Mouse (Mus musculus) ES-Bruce4 (cell line): Measurements from ENCODE around the gene Arl6ip5. TPM values are rescaled to one million over a fixed set of nuclear protein-coding genes. Genes with fewer than 3 reads are reported as not detected.
"Not testable (repeated sequence)": the region's sequence is repeated elsewhere in the genome, so short reads cannot be mapped to it uniquely, and the experiment has no call there.

Experiments
- H3K27ac ChIP-seq: 2 replicates; pipeline ENCODE4 v1.5.1; 2012; ENCODE audit warnings: low read length, inconsistent platforms; ENCODE audit not compliant: insufficient read depth
- H3K27me3 ChIP-seq: 2 replicates; pipeline ENCODE4 v1.6.1; 2012; ENCODE audit warnings: mild to moderate bottlenecking, low read length, inconsistent platforms; ENCODE audit not compliant: control insufficient read depth, poor library complexity, insufficient read depth, severe bottlenecking
- H3K36me3 ChIP-seq: 2 replicates; pipeline ENCODE4 v1.6.1; 2012; ENCODE audit warnings: inconsistent platforms, mild to moderate bottlenecking, low read length, moderate library complexity; ENCODE audit not compliant: control insufficient read depth, poor library complexity, insufficient read depth, severe bottlenecking
- H3K4me1 ChIP-seq: one replicate; pipeline ENCODE4 v1.8.1; 2011; ENCODE audit warnings: low read length; ENCODE audit not compliant: control insufficient read depth, insufficient read depth
- H3K4me3 ChIP-seq: 2 replicates; pipeline ENCODE4 v1.5.1; 2011; ENCODE audit warnings: low read depth, mild to moderate bottlenecking, low read length
- H3K9ac ChIP-seq: 2 replicates; pipeline ENCODE4 v1.6.1; 2012; ENCODE audit warnings: low read depth, mild to moderate bottlenecking, inconsistent platforms; ENCODE audit not compliant: poor library complexity, severe bottlenecking
- H3K9me3 ChIP-seq: replicated peaks from 2 replicates; pipeline ENCODE4 v1.6.1; 2012; ENCODE audit warnings: mild to moderate bottlenecking, low read length, inconsistent platforms; ENCODE audit not compliant: control insufficient read depth, poor library complexity, insufficient read depth, severe bottlenecking
- CTCF ChIP-seq: IDR thresholded peaks from one replicate; pipeline ENCODE4 v1.8.1; 2011; ENCODE audit warnings: low read depth, low read length
- EP300 ChIP-seq: IDR thresholded peaks from 2 replicates; pipeline ENCODE4 v1.6.1; 2011; ENCODE audit warnings: low read depth, low read length; ENCODE audit not compliant: insufficient read depth
- POLR2A ChIP-seq: IDR thresholded peaks from one replicate; pipeline ENCODE4 v1.8.1; 2011; ENCODE audit warnings: low read length; ENCODE audit not compliant: insufficient read depth
- polyA plus RNA-seq: library from polyadenylated mRNA; stranded (reverse); fragments of >200 nt; gene quantifications from 2 replicates; pipeline ENCODE4 v1.2.4, GENCODE M21; 2011; ENCODE audit warnings: low read depth; ENCODE audit not compliant: missing spikeins, insufficient read depth, insufficient read length

Gene Arl6ip5
- polyA plus RNA-seq, 1 experiment = 51.2 TPM

DNA sequence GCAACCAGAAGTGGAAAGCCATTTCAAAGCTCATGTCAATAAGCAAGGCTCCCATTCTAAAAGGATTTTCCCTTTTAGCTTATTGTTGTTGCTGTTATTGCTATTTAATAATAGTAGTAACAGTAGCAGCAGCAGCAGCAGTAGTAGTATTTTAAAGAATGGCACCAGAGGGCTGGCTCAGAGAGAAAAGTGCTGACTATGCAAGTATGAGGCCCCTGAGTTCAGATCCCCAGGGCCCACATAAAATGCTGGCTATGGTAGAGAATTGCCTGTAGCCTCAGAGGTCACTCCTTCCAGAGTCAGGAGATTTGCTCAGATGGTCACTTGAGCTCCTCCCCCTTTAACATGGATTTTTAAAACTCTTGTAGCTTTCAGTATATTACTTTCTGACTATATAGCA, 34.7 kb downstream of the Arl6ip5 start:
- H3K27me3 ChIP-seq = no peaks in the 10 kb centered on the region
- no peak for TF ChIP-seq CTCF
- no peak for TF ChIP-seq POLR2A
- no peak for TF ChIP-seq EP300
- no peaks in the 10 kb centered on the region for H3K4me1 ChIP-seq
- no peak overlapping the region for H3K27ac ChIP-seq
- H3K4me3 ChIP-seq = no peak overlapping the region
- H3K9ac ChIP-seq = no peak overlapping the region
- no peaks in the 10 kb centered on the region for H3K9me3 ChIP-seq
- H3K36me3 ChIP-seq = no peaks in the 10 kb centered on the region

GRCm38 (mm10) chr6:97250966-97251365, 40.5 kb downstream of the Arl6ip5 start:
- Histone ChIP-seq H3K27ac (no peak overlapping the region), H3K4me3 (no peak overlapping the region), H3K9ac (no peak overlapping the region), H3K4me1 (no peaks in the 10 kb centered on the region), H3K36me3 (no peaks in the 10 kb centered on the region), H3K9me3 (no peaks in the 10 kb centered on the region), H3K27me3 (no peaks in the 10 kb centered on the region)
- no peak for TF ChIP-seq CTCF
- no peak for TF ChIP-seq EP300
- no peak for TF ChIP-seq POLR2A

DNA sequence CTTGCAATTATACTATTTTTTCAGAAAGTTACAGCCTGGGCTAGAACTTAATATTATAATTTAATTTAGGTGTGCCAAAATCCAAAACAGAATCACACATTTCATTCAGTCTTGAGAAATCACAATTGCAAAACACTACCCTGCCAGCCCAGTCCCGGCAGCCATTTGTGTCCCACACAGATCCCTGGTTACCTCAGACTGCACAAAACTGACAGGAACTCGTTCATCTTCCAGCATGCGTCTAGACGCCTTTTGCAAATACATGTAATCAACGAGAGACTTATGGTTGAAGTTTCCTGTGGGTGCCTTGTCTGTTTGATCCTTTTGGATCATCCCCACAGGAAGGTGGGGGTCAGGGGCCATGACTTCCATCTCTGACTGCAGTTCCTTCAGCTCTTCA, 41.6 kb downstream of the Arl6ip5 start:
- no peaks in the 10 kb centered on the region for H3K9me3 ChIP-seq
- H3K4me3 ChIP-seq = no peak overlapping the region
- H3K36me3 ChIP-seq = no peaks in the 10 kb centered on the region
- TF ChIP-seq EP300 (no peak), POLR2A (no peak), CTCF (no peak)
- no peaks in the 10 kb centered on the region for H3K4me1 ChIP-seq
- H3K27me3 ChIP-seq = no peaks in the 10 kb centered on the region
- no peak overlapping the region for H3K27ac ChIP-seq
- H3K9ac ChIP-seq = no peak overlapping the region

GRCm38 (mm10) chr6:97252711-97253221, 42.3 kb downstream of the Arl6ip5 start, which contains the start of gene Lmod3:
TSS of gene Lmod3 (minus strand) at chr6:97252759.
- Histone ChIP-seq H3K27me3 (no peaks in the 10 kb centered on the region), H3K9ac (no peak within 1 kb of the TSS), H3K4me3 (no peak within 1 kb of the TSS), H3K36me3 (no peaks in the 10 kb centered on the region), H3K4me1 (no peaks in the 10 kb centered on the region), H3K27ac (no peak within 1 kb of the TSS), H3K9me3 (no peaks in the 10 kb centered on the region)
- TF ChIP-seq EP300 (no peak), POLR2A (no peak), CTCF (no peak)

GRCm38 (mm10) chr6:97258489-97258888, 48.0 kb downstream of the Arl6ip5 start:
- TF ChIP-seq POLR2A (no peak), EP300 (no peak), CTCF (no peak)
- Histone ChIP-seq H3K9me3 (no peaks in the 10 kb centered on the region), H3K4me3 (no peak overlapping the region), H3K36me3 (no peaks in the 10 kb centered on the region), H3K9ac (no peak overlapping the region), H3K4me1 (no peaks in the 10 kb centered on the region), H3K27me3 (no peaks in the 10 kb centered on the region), H3K27ac (no peak overlapping the region)

GRCm38 (mm10) chr6:97259926-97260325, 49.4 kb downstream of the Arl6ip5 start:
- not testable (repeated sequence) for H3K4me1 ChIP-seq, H3K9me3 ChIP-seq, H3K9ac ChIP-seq, H3K27me3 ChIP-seq, H3K4me3 ChIP-seq, H3K36me3 ChIP-seq, H3K27ac ChIP-seq
